Mouse (Mus musculus): ENCODE measurements around the gene Olfr994.

DNA sequence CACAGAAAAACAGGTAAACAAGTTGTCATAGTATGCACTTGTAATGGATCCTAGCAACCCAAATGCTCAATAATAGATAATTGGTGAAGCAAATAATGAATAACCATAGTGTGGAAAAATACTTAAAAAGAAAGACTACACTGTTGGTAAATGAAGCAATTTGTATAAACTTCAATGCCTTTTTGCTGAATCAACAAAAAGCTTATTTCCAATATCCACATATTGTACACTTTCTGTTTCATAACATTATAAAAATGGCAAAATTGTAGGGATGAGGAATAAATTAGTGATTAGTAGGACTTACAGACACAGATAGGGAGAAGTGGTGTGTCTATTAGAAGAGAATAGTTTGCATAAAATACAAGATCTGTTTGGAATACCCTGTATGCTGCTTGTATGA is 6.3 kb upstream of the Olfr994 start:
- no peak for TF ChIP-seq CTCF (IDR thresholded peaks at IDR 0.05; ENCODE audit: low read depth)
- no peak for TF ChIP-seq EP300 (IDR thresholded peaks at IDR 0.05; ENCODE audit: low read depth)
